Mouse (Mus musculus) frontal cortex, adult (tissue): ENCODE data around the gene Prkcg.

ENCODE experiments used
- ATAC-seq: cut with Nextera tagmentation; 2 replicates; pipeline ENCODE4 v1.9.2; 2017; ENCODE audit warnings: mild to moderate bottlenecking, moderate library complexity, mixed read lengths; ENCODE audit not compliant: low TSS enrichment

Gene Prkcg

GRCm38 (mm10) chr7:3365547-3366279 is 76.7 kb downstream of the Prkcg start:
- no peak for ATAC-seq

- no peak for ATAC-seq
These were observed 77.9 kb downstream of the Prkcg start for GRCm38 (mm10) chr7:3366705-3367516.

- no peak for ATAC-seq
These were observed 78.6 kb downstream of the Prkcg start for GRCm38 (mm10) chr7:3367569-3367968.

GRCm38 (mm10) chr7:3368311-3368710 is 79.3 kb downstream of the Prkcg start:
- no peak for ATAC-seq

GRCm38 (mm10) chr7:3369189-3369588 is 80.2 kb downstream of the Prkcg start:
- ATAC-seq = no peak; the same call in 1 of the 2 replicates

GRCm38 (mm10) chr7:3370407-3370806 is 81.4 kb downstream of the Prkcg start:
- ATAC-seq = no peak

- ATAC-seq = no peak
These were observed 83.4 kb downstream of the Prkcg start for GRCm38 (mm10) chr7:3372376-3372775.

- ATAC-seq = no peak
These were observed 84.8 kb downstream of the Prkcg start for GRCm38 (mm10) chr7:3373754-3374153.

GRCm38 (mm10) chr7:3376831-3377230 is 87.9 kb downstream of the Prkcg start:
- no peak for ATAC-seq
